Mouse (Mus musculus): Measurements from ENCODE around the gene Robo2. TPM values are rescaled to one million over a fixed set of nuclear protein-coding genes. Genes with fewer than 3 reads are reported as not detected.

The Robo2 gene
- polyA plus RNA-seq, 1 experiment from 2014 or later: 56.4 TPM

DNA sequence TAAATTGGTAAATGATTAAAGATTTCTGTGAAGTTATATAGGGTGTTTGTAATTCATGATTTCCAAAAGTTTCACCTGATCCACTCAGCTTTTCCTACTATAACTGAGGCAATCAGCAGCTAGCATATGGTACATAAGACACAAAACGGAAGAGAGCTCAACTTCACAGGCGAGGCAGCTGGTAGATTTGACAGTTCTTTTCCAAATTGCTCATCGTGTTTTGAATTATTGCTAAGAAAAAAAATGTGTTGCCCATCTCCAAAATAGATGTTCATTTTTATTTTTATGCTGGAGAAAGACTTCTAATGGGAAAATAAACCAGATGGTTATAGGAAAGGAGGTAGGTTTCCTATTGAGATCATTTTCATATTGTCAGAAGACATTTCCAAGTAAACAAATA, 405.9 kb downstream of the Robo2 start:
- no peak overlapping the region for H3K27ac ChIP-seq (ENCODE audit: low read depth)
- no peaks in the 10 kb centered on the region for H3K27me3 ChIP-seq (ENCODE audit: insufficient read depth, low read length)
- H3K9ac ChIP-seq: no peak overlapping the region
- no peak for ATAC-seq (ENCODE audit: insufficient read depth)
- no peak overlapping the region for H3K4me3 ChIP-seq (ENCODE audit: low read depth, low read length)
- no peaks in the 10 kb centered on the region for H3K4me1 ChIP-seq (ENCODE audit: insufficient read depth)
- H3K9me3 ChIP-seq (ENCODE audit: low read depth, low read length): no peaks in the 10 kb centered on the region
- DNase-seq: no peak
- TF ChIP-seq CTCF (IDR thresholded peaks at IDR 0.05; ENCODE audit: low read depth): no peak
- no peak overlapping the region for H3K4me2 ChIP-seq
- H3K36me3 ChIP-seq (ENCODE audit: insufficient read depth): no peaks in the 10 kb centered on the region
- WGBS: 85% methylated on average over 3 of the region's 3 CpGs

DNA sequence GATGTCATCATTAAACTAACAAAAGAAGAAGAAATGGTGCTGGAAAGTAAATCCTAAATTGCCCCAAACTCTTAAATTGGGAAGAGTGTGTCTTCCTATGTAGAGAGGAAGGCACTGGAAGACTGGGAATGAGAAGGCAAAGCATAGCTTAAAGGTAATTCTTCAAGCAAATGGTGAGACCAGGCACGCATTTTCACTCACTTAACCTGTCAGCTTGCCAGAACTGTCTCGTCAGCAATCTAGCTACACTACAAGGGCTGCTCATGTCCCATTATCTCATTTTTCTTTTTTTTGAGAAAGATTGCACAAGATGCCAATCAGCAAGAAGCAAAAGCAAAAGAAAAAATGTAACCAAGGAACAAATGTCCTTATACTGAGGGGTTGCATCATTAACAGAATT, 410.3 kb downstream of the Robo2 start:
- no peak overlapping the region for H3K4me3 ChIP-seq (ENCODE audit: low read depth, low read length)
- H3K9ac ChIP-seq: no peak overlapping the region
- no peaks in the 10 kb centered on the region for H3K9me3 ChIP-seq (ENCODE audit: low read depth, low read length)
- no peaks in the 10 kb centered on the region for H3K4me1 ChIP-seq (ENCODE audit: insufficient read depth)
- no peak overlapping the region for H3K4me2 ChIP-seq
- WGBS: 57% methylated on average over 2 of the region's 2 CpGs
- H3K27ac ChIP-seq (ENCODE audit: low read depth): no peak overlapping the region
- H3K36me3 ChIP-seq (ENCODE audit: insufficient read depth): no peaks in the 10 kb centered on the region
- ATAC-seq (ENCODE audit: insufficient read depth) (no peak), DNase-seq (peak; percentile 6)
- H3K27me3 ChIP-seq (ENCODE audit: insufficient read depth, low read length): no peaks in the 10 kb centered on the region
- no peak for TF ChIP-seq CTCF (IDR thresholded peaks at IDR 0.05; ENCODE audit: low read depth)

GRCm38 (mm10) chr16:73991212-73991611, 420.4 kb downstream of the Robo2 start:
- Histone ChIP-seq H3K27ac (ENCODE audit: low read depth) (no peak overlapping the region), H3K4me3 (ENCODE audit: low read depth, low read length) (no peak overlapping the region), H3K36me3 (ENCODE audit: insufficient read depth) (no peaks in the 10 kb centered on the region), H3K4me2 (no peak overlapping the region), H3K9me3 (ENCODE audit: low read depth, low read length) (no peaks in the 10 kb centered on the region), H3K27me3 (ENCODE audit: insufficient read depth, low read length) (no peaks in the 10 kb centered on the region), H3K4me1 (ENCODE audit: insufficient read depth) (no peaks in the 10 kb centered on the region), H3K9ac (no peak overlapping the region)
- WGBS: 63% methylated on average over 6 of the region's 6 CpGs
- no peak for TF ChIP-seq CTCF (IDR thresholded peaks at IDR 0.05; ENCODE audit: low read depth)
- DNase-seq: no peak
- no peak for ATAC-seq (ENCODE audit: insufficient read depth)

GRCm38 (mm10) chr16:73969573-73969972, 442.1 kb downstream of the Robo2 start:
- Histone ChIP-seq H3K9me3 (ENCODE audit: low read depth, low read length) (no peaks in the 10 kb centered on the region), H3K27ac (ENCODE audit: low read depth) (no peak overlapping the region), H3K4me2 (no peak overlapping the region), H3K27me3 (ENCODE audit: insufficient read depth, low read length) (no peaks in the 10 kb centered on the region), H3K9ac (no peak overlapping the region), H3K36me3 (ENCODE audit: insufficient read depth) (no peaks in the 10 kb centered on the region), H3K4me1 (ENCODE audit: insufficient read depth) (no peaks in the 10 kb centered on the region), H3K4me3 (ENCODE audit: low read depth, low read length) (no peak overlapping the region)
- TF ChIP-seq CTCF (IDR thresholded peaks at IDR 0.05; ENCODE audit: low read depth): no peak
- DNase-seq: no peak
- WGBS: 74% methylated on average over 7 of the region's 7 CpGs
- no peak for ATAC-seq (ENCODE audit: insufficient read depth)

DNA sequence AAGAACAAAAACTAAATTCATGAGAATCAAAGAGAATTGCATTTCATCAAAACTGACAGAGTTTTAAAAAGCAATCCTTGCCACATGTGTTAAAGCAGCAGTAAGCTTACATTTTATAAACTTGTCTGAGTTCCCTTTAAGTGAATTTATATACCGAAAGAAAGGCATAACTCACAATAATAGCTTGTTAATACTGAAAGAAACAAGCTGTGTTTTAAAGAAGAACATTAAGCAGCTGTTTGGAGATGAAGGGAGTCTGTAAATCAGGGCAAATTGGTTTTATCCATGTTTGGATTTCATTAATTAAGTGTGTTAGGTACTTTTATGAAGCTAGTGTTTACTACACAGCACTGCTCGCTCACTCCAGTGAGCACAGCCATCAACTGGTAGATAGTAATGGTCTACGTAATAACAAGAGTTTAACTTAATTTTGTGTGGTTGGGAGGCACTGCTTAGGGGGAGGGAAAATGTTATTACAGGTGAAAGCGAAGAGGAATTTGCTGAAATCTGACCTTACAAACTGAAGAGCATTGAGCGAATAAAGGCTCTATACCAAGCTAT, 447.2 kb downstream of the Robo2 start:
- Histone ChIP-seq H3K27me3 (ENCODE audit: insufficient read depth, low read length) (no peaks in the 10 kb centered on the region), H3K9ac (no peak overlapping the region), H3K4me3 (ENCODE audit: low read depth, low read length) (no peak overlapping the region), H3K4me1 (ENCODE audit: insufficient read depth) (no peaks in the 10 kb centered on the region), H3K9me3 (ENCODE audit: low read depth, low read length) (no peaks in the 10 kb centered on the region), H3K27ac (ENCODE audit: low read depth) (no peak overlapping the region), H3K36me3 (ENCODE audit: insufficient read depth) (no peaks in the 10 kb centered on the region), H3K4me2 (no peak overlapping the region)
- ATAC-seq (ENCODE audit: insufficient read depth) (peak; percentile 92), DNase-seq (peak; percentile 66)
- WGBS: 43% methylated on average over 5 of the region's 5 CpGs
- TF ChIP-seq CTCF (IDR thresholded peaks at IDR 0.05; ENCODE audit: low read depth): no peak

GRCm38 (mm10) chr16:73959479-73959970, 452.1 kb downstream of the Robo2 start:
- Histone ChIP-seq H3K9me3 (ENCODE audit: low read depth, low read length) (no peaks in the 10 kb centered on the region), H3K36me3 (ENCODE audit: insufficient read depth) (no peaks in the 10 kb centered on the region), H3K27me3 (ENCODE audit: insufficient read depth, low read length) (no peaks in the 10 kb centered on the region), H3K9ac (no peak overlapping the region), H3K4me1 (ENCODE audit: insufficient read depth) (no peaks in the 10 kb centered on the region), H3K4me2 (no peak overlapping the region), H3K4me3 (ENCODE audit: low read depth, low read length) (no peak overlapping the region), H3K27ac (ENCODE audit: low read depth) (no peak overlapping the region)
- WGBS: 71% methylated on average over 6 of the region's 6 CpGs
- no peak for TF ChIP-seq CTCF (IDR thresholded peaks at IDR 0.05; ENCODE audit: low read depth)
- DNase-seq (no peak), ATAC-seq (ENCODE audit: insufficient read depth) (no peak)

DNA sequence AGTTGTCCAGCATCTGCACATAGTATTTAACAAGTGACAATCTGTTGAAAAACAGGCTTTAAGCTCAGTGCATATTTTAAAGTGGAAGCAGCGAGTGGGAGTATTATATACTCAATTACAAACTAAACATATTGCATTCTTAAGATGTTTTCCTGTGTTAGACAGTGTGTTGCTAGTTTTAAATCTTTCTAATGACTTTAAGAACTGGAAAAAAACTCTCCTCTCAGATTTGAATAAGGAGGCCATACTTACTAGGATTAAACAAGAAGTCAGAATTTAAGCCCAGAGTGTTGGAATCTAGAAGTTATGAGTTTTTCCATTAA, 453.1 kb downstream of the Robo2 start:
- ATAC-seq (ENCODE audit: insufficient read depth) (no peak), DNase-seq (no peak)
- H3K27ac ChIP-seq (ENCODE audit: low read depth): no peak overlapping the region
- H3K27me3 ChIP-seq (ENCODE audit: insufficient read depth, low read length): no peaks in the 10 kb centered on the region
- no peak for TF ChIP-seq CTCF (IDR thresholded peaks at IDR 0.05; ENCODE audit: low read depth)
- H3K4me3 ChIP-seq (ENCODE audit: low read depth, low read length): no peak overlapping the region
- no peaks in the 10 kb centered on the region for H3K36me3 ChIP-seq (ENCODE audit: insufficient read depth)
- no peaks in the 10 kb centered on the region for H3K4me1 ChIP-seq (ENCODE audit: insufficient read depth)
- WGBS: 70% methylated on average over 1 of the region's 1 CpGs
- H3K9ac ChIP-seq: no peak overlapping the region
- no peaks in the 10 kb centered on the region for H3K9me3 ChIP-seq (ENCODE audit: low read depth, low read length)
- no peak overlapping the region for H3K4me2 ChIP-seq

Data from lung, embryonic 14.5 days (tissue).